Mouse (Mus musculus): Measurements from ENCODE around the gene Lrrc45. TPM values are rescaled to one million over a fixed set of nuclear protein-coding genes. Genes with fewer than 3 reads are reported as not detected.

Lrrc45 gene
- polyA plus RNA-seq, 1 experiment = 114 TPM

DNA sequence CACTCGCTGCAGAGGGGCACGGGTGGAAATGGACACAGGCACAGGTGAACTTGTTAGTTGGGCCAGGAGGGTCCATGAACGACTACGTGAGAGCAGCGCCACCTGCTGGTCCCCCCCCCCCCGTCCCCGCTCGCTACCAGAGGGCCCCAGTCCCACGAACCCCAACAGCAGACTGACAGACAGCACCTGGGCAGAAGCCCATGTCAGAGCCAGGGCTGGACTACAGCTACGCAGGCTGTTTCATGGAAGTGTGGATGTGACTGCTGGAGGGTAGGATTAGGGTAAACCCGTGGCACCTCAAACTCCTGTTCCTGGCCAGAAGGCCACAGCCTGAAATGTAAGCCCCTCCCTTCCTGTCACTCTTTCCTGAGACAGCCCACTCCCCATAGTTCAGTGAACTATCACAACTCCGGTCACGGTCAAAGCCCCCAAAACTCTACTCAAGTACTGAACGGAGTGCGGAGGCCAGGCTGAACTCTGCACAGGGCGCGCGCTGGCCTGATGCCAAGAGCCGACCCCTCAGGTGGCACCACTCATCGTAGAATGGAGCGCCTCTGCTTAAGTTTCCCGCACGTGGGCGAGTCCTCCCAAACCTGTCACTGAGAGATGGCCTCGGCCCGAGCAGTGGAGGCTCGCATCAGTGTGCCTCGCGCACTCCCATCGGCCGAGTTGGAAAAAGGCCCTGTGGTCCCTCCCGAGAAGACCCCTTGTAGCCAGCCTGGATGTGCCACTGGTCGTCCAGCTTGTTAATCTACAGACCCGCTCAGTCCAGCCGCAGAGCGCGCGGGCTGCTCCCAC is 755 bp upstream of the Lrrc45 start:
- no peak overlapping the region for H3K27ac ChIP-seq (ENCODE audit: insufficient read depth, low read length)
- TF ChIP-seq CTCF (IDR thresholded peaks at IDR 0.05; ENCODE audit: extremely low read depth, insufficient read depth, low read length) (peak; percentile 38; the same call in 1 of the 2 replicates), POLR2A (IDR thresholded peaks at IDR 0.05; ENCODE audit: extremely low read depth, insufficient read depth, low read length) (no peak)
- H3K4me1 ChIP-seq (ENCODE audit: control insufficient read depth, insufficient read depth, low read length) = peaks cover 3% of the 10 kb centered on the region
- H3K4me3 ChIP-seq (ENCODE audit: insufficient read depth, low read length) = peak overlapping the region; percentile 61

DNA sequence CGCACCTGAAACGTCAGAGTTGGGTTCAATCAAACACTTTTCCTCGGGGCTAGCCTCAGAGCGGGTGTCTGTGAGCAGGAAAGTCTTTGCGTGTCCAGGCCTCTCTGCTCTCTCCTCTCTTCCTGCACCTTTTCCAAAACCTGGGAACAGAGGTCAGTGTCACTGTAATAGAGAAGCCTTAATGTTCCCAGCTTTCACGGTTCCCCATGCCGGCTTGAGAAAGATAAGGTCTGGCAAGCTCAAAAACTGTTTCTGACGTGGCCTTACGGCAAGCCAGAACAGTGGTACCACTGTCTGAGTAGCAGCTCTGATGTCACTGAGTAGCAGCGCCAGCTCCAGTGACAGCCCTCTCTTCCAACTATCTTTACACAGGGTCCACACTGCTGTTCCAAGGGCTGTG is 821 bp downstream of the Lrrc45 start:
- Histone ChIP-seq H3K4me1 (ENCODE audit: control insufficient read depth, insufficient read depth, low read length) (peaks cover 3% of the 10 kb centered on the region), H3K4me3 (ENCODE audit: insufficient read depth, low read length) (peak overlapping the region; percentile 61), H3K27ac (ENCODE audit: insufficient read depth, low read length) (no peak overlapping the region)
- TF ChIP-seq POLR2A (IDR thresholded peaks at IDR 0.05; ENCODE audit: extremely low read depth, insufficient read depth, low read length) (no peak), CTCF (IDR thresholded peaks at IDR 0.05; ENCODE audit: extremely low read depth, insufficient read depth, low read length) (no peak)

GRCm38 (mm10) chr11:120715131-120715530 is 1.4 kb downstream of the Lrrc45 start:
- Histone ChIP-seq H3K27ac (ENCODE audit: insufficient read depth, low read length) (no peak overlapping the region), H3K4me1 (ENCODE audit: control insufficient read depth, insufficient read depth, low read length) (peaks cover 3% of the 10 kb centered on the region), H3K4me3 (ENCODE audit: insufficient read depth, low read length) (no peak overlapping the region; the same call in 1 of the 2 replicates)
- no peak for TF ChIP-seq CTCF (IDR thresholded peaks at IDR 0.05; ENCODE audit: extremely low read depth, insufficient read depth, low read length)
- TF ChIP-seq POLR2A (IDR thresholded peaks at IDR 0.05; ENCODE audit: extremely low read depth, insufficient read depth, low read length) = no peak

DNA sequence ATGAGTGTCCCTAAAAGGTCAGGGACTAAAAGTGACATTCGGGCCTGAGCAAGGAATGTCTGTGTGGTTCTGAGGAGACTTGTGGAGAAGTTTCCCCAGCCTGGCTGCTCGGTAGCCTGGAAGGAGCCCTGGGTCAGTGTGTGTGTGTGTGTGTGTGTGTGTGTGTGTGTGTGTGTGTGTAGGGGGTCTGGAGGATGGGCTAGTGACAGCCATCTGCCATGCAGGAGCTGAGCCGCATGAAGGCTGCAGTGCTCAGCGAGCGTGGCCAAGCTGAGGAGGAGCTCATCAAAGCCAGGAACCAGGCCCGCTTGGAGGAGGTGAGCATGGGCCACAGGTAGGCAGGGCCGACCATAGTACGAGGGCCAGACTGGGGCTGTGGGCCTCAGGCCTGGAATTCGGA is 5.5 kb downstream of the Lrrc45 start:
- Histone ChIP-seq H3K4me3 (ENCODE audit: insufficient read depth, low read length) (no peak overlapping the region), H3K4me1 (ENCODE audit: control insufficient read depth, insufficient read depth, low read length) (peaks cover 3% of the 10 kb centered on the region), H3K27ac (ENCODE audit: insufficient read depth, low read length) (no peak overlapping the region)
- TF ChIP-seq POLR2A (IDR thresholded peaks at IDR 0.05; ENCODE audit: extremely low read depth, insufficient read depth, low read length) (no peak), CTCF (IDR thresholded peaks at IDR 0.05; ENCODE audit: extremely low read depth, insufficient read depth, low read length) (no peak)

DNA sequence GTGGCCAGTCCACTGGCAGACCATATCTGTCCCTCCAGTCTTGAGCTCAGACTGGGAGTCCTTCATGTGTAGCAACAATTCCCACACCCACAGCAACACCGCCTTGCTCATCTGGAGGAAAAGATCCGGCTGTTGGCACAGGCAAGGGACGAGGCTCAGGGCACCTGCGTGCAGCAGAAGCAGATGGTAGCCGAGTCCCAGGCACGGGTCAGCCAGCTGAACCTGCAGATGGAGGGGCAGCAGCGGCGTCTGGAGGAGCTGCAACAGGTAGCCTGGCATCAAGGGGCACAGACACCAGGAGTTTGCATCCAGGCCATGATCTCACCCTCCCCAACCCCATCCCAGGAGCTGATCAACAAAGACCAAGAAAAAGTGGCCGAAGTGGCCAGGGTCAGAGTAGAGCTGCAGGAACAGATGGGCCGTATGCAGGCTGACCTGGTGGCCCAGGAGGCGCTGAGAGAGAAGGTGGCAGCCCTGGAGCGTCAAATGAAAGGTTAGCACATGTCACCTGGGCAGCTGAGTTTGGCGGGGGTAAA is 6.2 kb downstream of the Lrrc45 start:
- Histone ChIP-seq H3K27ac (ENCODE audit: insufficient read depth, low read length) (no peak overlapping the region), H3K4me1 (ENCODE audit: control insufficient read depth, insufficient read depth, low read length) (no peaks in the 10 kb centered on the region), H3K4me3 (ENCODE audit: insufficient read depth, low read length) (no peak overlapping the region)
- TF ChIP-seq CTCF (IDR thresholded peaks at IDR 0.05; ENCODE audit: extremely low read depth, insufficient read depth, low read length) (no peak), POLR2A (IDR thresholded peaks at IDR 0.05; ENCODE audit: extremely low read depth, insufficient read depth, low read length) (no peak)

- TF ChIP-seq CTCF (IDR thresholded peaks at IDR 0.05; ENCODE audit: extremely low read depth, insufficient read depth, low read length) = peak; percentile 99
- TF ChIP-seq POLR2A (IDR thresholded peaks at IDR 0.05; ENCODE audit: extremely low read depth, insufficient read depth, low read length) = no peak
- no peak overlapping the region for H3K27ac ChIP-seq (ENCODE audit: insufficient read depth, low read length)
- peak overlapping the region; percentile 45; the same call in 1 of the 2 replicates for H3K4me3 ChIP-seq (ENCODE audit: insufficient read depth, low read length)
- H3K4me1 ChIP-seq (ENCODE audit: control insufficient read depth, insufficient read depth, low read length) = no peaks in the 10 kb centered on the region
Observed at GRCm38 (mm10) chr11:120720450-120720849, 6.7 kb downstream of the Lrrc45 start.

GRCm38 (mm10) chr11:120721124-120722066 is 7.7 kb downstream of the Lrrc45 start, which contains the start of gene Rac3:
Rac3 (plus strand) TSS chr11:120721470.
- Histone ChIP-seq H3K4me3 (ENCODE audit: insufficient read depth, low read length) (peak within 1 kb of the TSS; percentile 45), H3K4me1 (ENCODE audit: control insufficient read depth, insufficient read depth, low read length) (no peaks in the 10 kb centered on the region), H3K27ac (ENCODE audit: insufficient read depth, low read length) (no peak within 1 kb of the TSS)
- TF ChIP-seq POLR2A (IDR thresholded peaks at IDR 0.05; ENCODE audit: extremely low read depth, insufficient read depth, low read length) = no peak
- TF ChIP-seq CTCF (IDR thresholded peaks at IDR 0.05; ENCODE audit: extremely low read depth, insufficient read depth, low read length) = no peak

DNA sequence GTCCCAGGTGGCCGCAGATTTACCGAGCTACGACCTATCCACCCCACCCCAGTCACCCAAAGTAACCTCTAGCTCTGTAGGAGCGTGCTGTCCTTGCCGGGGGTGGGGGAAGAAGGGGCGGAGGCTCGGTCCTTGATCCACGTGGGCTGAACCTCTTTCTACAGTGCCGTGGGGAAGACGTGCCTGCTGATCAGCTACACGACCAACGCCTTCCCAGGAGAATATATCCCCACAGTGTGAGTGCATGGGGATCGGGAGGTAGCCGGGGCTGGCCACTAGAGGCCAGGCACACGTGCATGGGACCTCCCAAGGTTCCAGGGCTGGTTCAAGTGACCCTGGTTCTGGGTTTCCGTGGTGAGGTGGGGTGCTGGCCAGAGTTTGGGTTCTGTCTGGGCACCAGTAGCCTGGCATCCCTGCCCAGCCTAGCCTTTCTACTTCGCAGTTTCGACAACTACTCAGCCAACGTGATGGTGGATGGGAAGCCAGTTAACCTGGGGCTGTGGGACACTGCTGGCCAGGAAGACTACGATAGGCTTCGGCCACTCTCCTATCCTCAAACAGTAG is 8.4 kb downstream of the Lrrc45 start:
- TF ChIP-seq POLR2A (IDR thresholded peaks at IDR 0.05; ENCODE audit: extremely low read depth, insufficient read depth, low read length) (no peak), CTCF (IDR thresholded peaks at IDR 0.05; ENCODE audit: extremely low read depth, insufficient read depth, low read length) (no peak)
- Histone ChIP-seq H3K27ac (ENCODE audit: insufficient read depth, low read length) (no peak overlapping the region), H3K4me3 (ENCODE audit: insufficient read depth, low read length) (peak overlapping the region; percentile 45), H3K4me1 (ENCODE audit: control insufficient read depth, insufficient read depth, low read length) (no peaks in the 10 kb centered on the region)
